Mouse (Mus musculus) cortical plate, adult 2 months (tissue): ENCODE measurements around the gene Chga.

Source experiments
- CTCF ChIP-seq: fragments of 200-500 bp; IDR thresholded peaks from 2 replicates; pipeline ENCODE4 v1.5.1; 2011; ENCODE audit warnings: mild to moderate bottlenecking, control low read depth, low read length; ENCODE audit not compliant: insufficient read depth; ENCODE audit errors: extremely low read depth
- POLR2A ChIP-seq: fragments of 200-500 bp; IDR thresholded peaks from 2 replicates; pipeline ENCODE4 v1.6.1; 2011; ENCODE audit warnings: mild to moderate bottlenecking, low read length, control low read depth; ENCODE audit not compliant: insufficient read depth; ENCODE audit errors: extremely low read depth

GRCm38 (mm10) chr12:102605607-102606006 is 50.8 kb downstream of the Chga start:
- TF ChIP-seq POLR2A (no peak), CTCF (no peak)
